Mouse (Mus musculus) left cerebral cortex, adult 18-20 months (tissue): ENCODE results near the gene Fam129c. TPM values are rescaled to one million over a fixed set of nuclear protein-coding genes. Genes with fewer than 3 reads are reported as not detected.

ENCODE experiments used
- DNase-seq, 2 experiments: peaks; one replicate each; pipeline ENCODE4 v3.0.0; 2021 to 2022; ENCODE audit warnings: low spot score in 2 of 2, mixed read lengths in 1 of 2
- microRNA-seq, 2 experiments: library from miRNA; unstranded; fragments of <30 nt; microRNA quantifications; one replicate each; pipeline ENCODE4 v1.2.0; 2021
- total RNA-seq, 2 experiments: library from RNA; stranded (reverse); gene quantifications; 2 replicates each; pipeline ENCODE4 v1.2.3; 2021

Gene Fam129c
- total RNA-seq, 2 experiments from 2014 or later = 1.9 to 4.8 TPM

- DNase-seq = no peak
These were observed 48.1 kb downstream of the Fam129c start for GRCm38 (mm10) chr8:71645510-71645909.

GRCm38 (mm10) chr8:71654600-71654999 is 57.2 kb downstream of the Fam129c start:
- no peak for DNase-seq

Small RNAs within 50 kb of the gene (microRNA-seq; reads per million reads assigned to microRNA genes)
- gene Mir6769b = 34.5 to 43.3 reads per million in 2 experiments

Other genes starting within 250 kb of the Fam129c start
- gene Use1, start 230.8 kb upstream of the Fam129c start, total RNA-seq = 100 to 1,000 TPM; 116 to 126 TPM
- gene Ocel1, start 226.3 kb upstream of the Fam129c start, total RNA-seq = 10 to 100 TPM; 15.0 to 16.0 TPM
- gene Nr2f6, start 215.7 kb upstream of the Fam129c start, total RNA-seq = 10 to 100 TPM; 42.6 to 46.2 TPM
- gene Ushbp1, start 201.8 kb upstream of the Fam129c start, total RNA-seq = 1 to 10 TPM; 3.3 to 4.2 TPM
- 100 to 1,000 TPM; 104 to 107 TPM for gene Babam1, start 200.8 kb upstream of the Fam129c start, total RNA-seq
- gene Ankle1, start 191.6 kb upstream of the Fam129c start, total RNA-seq = under 1 TPM; 0.21 to 0.26 TPM
- gene Abhd8, start 134.0 kb upstream of the Fam129c start, total RNA-seq = 100 to 1,000 TPM; 318 to 342 TPM
- 10 to 100 TPM; 58.6 to 61.4 TPM for gene Mrpl34, start 132.7 kb upstream of the Fam129c start, total RNA-seq
- 10 to 100 TPM; 76.7 to 86.1 TPM for gene Dda1, start 128.4 kb upstream of the Fam129c start, total RNA-seq
- gene Ano8, start 111.7 kb upstream of the Fam129c start, total RNA-seq = 10 to 100 TPM; 56.2 to 58.6 TPM
- 10 to 100 TPM; 29.3 to 36.7 TPM for gene Gtpbp3, start 109.5 kb upstream of the Fam129c start, total RNA-seq
- gene Plvap, start 85.9 kb upstream of the Fam129c start, total RNA-seq = 1 to 10 TPM; 9.4 to 9.5 TPM
- not detected for gene Ccdc194, start 71.9 kb upstream of the Fam129c start, total RNA-seq
- 1 to 10 TPM; 4.7 to 6.9 TPM for gene Bst2, start 60.2 kb upstream of the Fam129c start, total RNA-seq
- gene Mvb12a, start 54.7 kb upstream of the Fam129c start, total RNA-seq = 10 to 100 TPM; 35.5 to 36.6 TPM
- gene Tmem221, start 38.8 kb upstream of the Fam129c start, total RNA-seq = under 1 TPM; 0.21 to 0.23 TPM
- gene Nxnl1, start 31.0 kb upstream of the Fam129c start, total RNA-seq = under 1 TPM in 1 of 2 experiments, not detected in 1; 0.26 TPM
- 100 to 1,000 TPM in 1 of 2 experiments, 10 to 100 TPM in 1; 86.2 to 100 TPM for gene Slc27a1, start 28.8 kb upstream of the Fam129c start, total RNA-seq
- 10 to 100 TPM; 31.1 to 31.3 TPM for gene Pgls, start 5.5 kb upstream of the Fam129c start, total RNA-seq
- 10 to 100 TPM; 46.9 to 49.8 TPM for gene Colgalt1, start 13.3 kb downstream of the Fam129c start, total RNA-seq
- gene Unc13a, start 74.1 kb downstream of the Fam129c start, total RNA-seq = 100 to 1,000 TPM; 267 to 296 TPM
- 1 to 10 TPM; 4.8 to 5.0 TPM for gene Jak3, start 78.6 kb downstream of the Fam129c start, total RNA-seq
- under 1 TPM in 1 of 2 experiments, not detected in 1; 0.63 TPM for gene Insl3, start 91.6 kb downstream of the Fam129c start, total RNA-seq
- 1 to 10 TPM in 1 of 2 experiments, under 1 TPM in 1; 0.82 to 1.1 TPM for gene B3gnt3, start 104.1 kb downstream of the Fam129c start, total RNA-seq
- 100 to 1,000 TPM; 155 to 167 TPM for gene Fcho1, start 128.1 kb downstream of the Fam129c start, total RNA-seq